Mouse (Mus musculus) lung, postnatal 0 days (tissue): ENCODE measurements around the gene Atp1b1. TPM values are rescaled to one million over a fixed set of nuclear protein-coding genes. Genes with fewer than 3 reads are reported as not detected.

Source experiments
- ATAC-seq: fragments of 200-750 bp; cut with Nextera tagmentation; 2 replicates; pipeline ENCODE4 v1.8.0; 2017; ENCODE audit warnings: moderate library complexity
- DNase-seq: peaks from one replicate; pipeline ENCODE4 v3.0.0-alpha.2; 2016; ENCODE audit warnings: low spot score
- H3K27ac ChIP-seq: fragments of 300-500 bp; sonication (generic); 2 replicates; pipeline ENCODE4 v1.5.1; 2014; ENCODE audit warnings: antibody characterized with exemption, mild to moderate bottlenecking, low read length, mixed read lengths
- H3K27me3 ChIP-seq: fragments of 300-500 bp; sonication (generic); replicated peaks from 2 replicates; pipeline ENCODE4 v1.6.1; 2014; ENCODE audit warnings: low read length, mixed read lengths; ENCODE audit not compliant: insufficient read depth
- H3K36me3 ChIP-seq: fragments of 300-500 bp; sonication (generic); 2 replicates; pipeline ENCODE4 v1.6.1; 2014; ENCODE audit warnings: low read length, mixed read lengths; ENCODE audit not compliant: insufficient read depth
- H3K4me1 ChIP-seq: fragments of 300-500 bp; sonication (generic); 2 replicates; pipeline ENCODE4 v1.6.1; 2014; ENCODE audit warnings: antibody characterized with exemption, low read depth, low read length, mixed read lengths; ENCODE audit not compliant: insufficient read depth
- H3K4me2 ChIP-seq: fragments of 300-500 bp; sonication (generic); replicated peaks from 2 replicates; pipeline ENCODE4 v1.6.1; 2014; ENCODE audit warnings: low read depth, mild to moderate bottlenecking, low read length, moderate library complexity, mixed read lengths
- H3K4me3 ChIP-seq: fragments of 300-500 bp; sonication (generic); 2 replicates; pipeline ENCODE4 v1.5.1; 2014; ENCODE audit warnings: low read depth, low read length
- H3K9ac ChIP-seq: fragments of 300-500 bp; sonication (generic); replicated peaks from 2 replicates; pipeline ENCODE4 v1.6.1; 2014; ENCODE audit warnings: low read depth, mild to moderate bottlenecking
- H3K9me3 ChIP-seq: fragments of 300-500 bp; sonication (generic); 2 replicates; pipeline ENCODE4 v1.6.1; 2016; ENCODE audit warnings: low read length, mixed read lengths
- CTCF ChIP-seq: IDR thresholded peaks from 2 replicates; pipeline ENCODE4 v1.5.1; 2016; ENCODE audit warnings: antibody characterized with exemption, mild to moderate bottlenecking
- EP300 ChIP-seq: IDR thresholded peaks from 2 replicates; pipeline ENCODE4 v1.6.1; 2016; ENCODE audit warnings: antibody characterized with exemption, mild to moderate bottlenecking, control low read depth
- WGBS: fragments of 180-500 bp; shearing (Covaris S2); extraction: QIAGEN DNeasy Blood & Tissue Kit; methylation state at CpG from one replicate; pipeline ENCODE4 v1.1.7; 2014; 5-methylcytosine and 5-hydroxymethylcytosine counted together
- polyA plus RNA-seq: library from polyadenylated mRNA; unstranded; fragments of >200 nt; fragmentation: Nextera tagmentation; extraction: Ambion mirVana; gene quantifications from 2 replicates; pipeline ENCODE4 v1.2.1, GENCODE M21; 2015

The Atp1b1 gene
- polyA plus RNA-seq, 1 experiment from 2014 or later = 444 TPM

GRCm38 (mm10) chr1:164480755-164481644 lies 22.8 kb upstream of the Atp1b1 start:
- H3K4me3 ChIP-seq = no peak overlapping the region
- H3K4me2 ChIP-seq = no peak overlapping the region
- H3K9ac ChIP-seq = no peak overlapping the region
- DNase-seq = no peak
- ATAC-seq = 0 out of 2 replicates have a peak, but pooled peaks have one; percentile 4
- H3K36me3 ChIP-seq = no peaks in the 10 kb centered on the region
- H3K4me1 ChIP-seq = no peaks in the 10 kb centered on the region
- H3K27ac ChIP-seq = no peak overlapping the region
- 78% methylated on average over 5 of the region's 5 CpGs for WGBS
- H3K27me3 ChIP-seq = no peaks in the 10 kb centered on the region
- TF ChIP-seq CTCF (no peak), EP300 (no peak)
- H3K9me3 ChIP-seq = no peaks in the 10 kb centered on the region

DNA sequence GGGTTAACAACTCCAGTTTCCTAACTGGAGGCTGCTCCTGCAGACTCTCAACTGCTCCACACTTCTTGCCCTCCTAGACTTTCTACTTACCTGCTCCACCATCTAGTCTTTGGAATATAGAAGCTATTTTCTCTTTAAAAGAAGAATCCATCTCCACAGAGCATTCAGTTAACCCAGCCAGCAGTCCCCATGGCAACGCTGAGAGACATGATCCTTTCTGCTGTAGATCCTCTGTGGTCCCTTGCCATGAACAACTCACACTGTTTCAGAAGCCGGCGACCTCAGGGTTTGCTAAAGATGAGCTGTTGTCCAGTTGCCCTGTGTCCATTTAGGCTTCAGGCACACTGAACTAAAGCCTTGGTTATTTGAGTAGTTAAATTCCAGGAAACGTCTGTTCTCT lies 17.7 kb upstream of the Atp1b1 start:
- Histone ChIP-seq H3K9me3 (no peaks in the 10 kb centered on the region), H3K9ac (no peak overlapping the region), H3K4me2 (no peak overlapping the region), H3K27ac (no peak overlapping the region), H3K4me3 (no peak overlapping the region), H3K4me1 (no peaks in the 10 kb centered on the region), H3K36me3 (no peaks in the 10 kb centered on the region), H3K27me3 (no peaks in the 10 kb centered on the region)
- no peak for TF ChIP-seq CTCF
- no peak for TF ChIP-seq EP300
- ATAC-seq = no peak
- DNase-seq = no peak
- WGBS = 78% methylated on average over 4 of the region's 4 CpGs

GRCm38 (mm10) chr1:164474778-164475511 lies 16.8 kb upstream of the Atp1b1 start:
- Histone ChIP-seq H3K9ac (no peak overlapping the region), H3K4me3 (no peak overlapping the region), H3K4me2 (no peak overlapping the region), H3K4me1 (no peaks in the 10 kb centered on the region), H3K36me3 (no peaks in the 10 kb centered on the region), H3K27ac (no peak overlapping the region), H3K9me3 (no peaks in the 10 kb centered on the region), H3K27me3 (no peaks in the 10 kb centered on the region)
- WGBS = 24% methylated on average over 7 of the region's 7 CpGs
- ATAC-seq (peak; percentile 65), DNase-seq (peak; percentile 51)
- TF ChIP-seq EP300 (no peak), CTCF (no peak)

DNA sequence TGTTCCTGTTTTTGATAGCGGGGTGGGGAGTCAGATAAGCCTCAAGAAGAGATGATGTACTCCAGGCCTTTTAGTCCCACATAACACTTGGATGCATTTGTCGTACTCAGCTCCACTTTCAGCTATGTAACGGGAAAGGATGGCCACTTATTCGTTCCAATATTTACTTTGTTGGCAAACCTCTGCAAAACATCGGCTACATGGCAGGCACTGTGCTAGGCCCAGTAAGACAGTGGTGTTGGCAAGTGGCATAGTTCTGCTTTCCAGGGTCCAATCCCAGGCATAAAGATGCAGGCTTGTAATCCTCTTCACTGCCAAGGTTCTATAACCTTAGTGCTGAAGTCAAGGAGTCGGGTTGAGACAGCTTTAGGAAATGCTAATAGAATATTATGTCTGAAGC lies 16.2 kb upstream of the Atp1b1 start:
- no peaks in the 10 kb centered on the region for H3K27me3 ChIP-seq
- H3K36me3 ChIP-seq = no peaks in the 10 kb centered on the region
- DNase-seq (no peak), ATAC-seq (no peak)
- H3K4me1 ChIP-seq = no peaks in the 10 kb centered on the region
- no peak for TF ChIP-seq EP300
- TF ChIP-seq CTCF = no peak
- no peak overlapping the region for H3K4me3 ChIP-seq
- no peak overlapping the region for H3K27ac ChIP-seq
- H3K9ac ChIP-seq = no peak overlapping the region
- no peak overlapping the region for H3K4me2 ChIP-seq
- 41% methylated on average over 6 of the region's 6 CpGs for WGBS
- H3K9me3 ChIP-seq = no peaks in the 10 kb centered on the region

DNA sequence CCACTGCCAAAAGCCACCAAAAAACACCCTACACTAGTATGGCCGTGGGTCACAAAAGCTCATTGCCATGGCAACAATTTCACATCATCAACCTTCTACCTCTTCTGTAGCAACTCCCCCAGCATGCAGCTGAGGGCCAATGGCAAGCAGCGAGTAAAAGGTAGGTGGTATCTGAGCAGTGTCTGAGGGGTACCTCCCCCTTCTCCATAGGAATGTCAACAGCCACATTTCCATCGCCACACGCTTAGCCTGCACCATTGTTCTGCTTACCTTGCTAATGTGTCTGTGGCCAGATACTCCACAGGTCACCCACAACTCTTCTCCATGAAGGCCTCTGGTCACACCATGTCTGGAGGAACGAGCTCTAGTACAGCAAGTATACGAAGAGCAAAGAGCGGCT lies 15.2 kb upstream of the Atp1b1 start:
- no peak overlapping the region for H3K9ac ChIP-seq
- H3K9me3 ChIP-seq = no peaks in the 10 kb centered on the region
- no peak overlapping the region for H3K4me2 ChIP-seq
- no peaks in the 10 kb centered on the region for H3K27me3 ChIP-seq
- H3K36me3 ChIP-seq = no peaks in the 10 kb centered on the region
- no peak for ATAC-seq
- H3K4me1 ChIP-seq = no peaks in the 10 kb centered on the region
- DNase-seq = no peak
- 88% methylated on average over 7 of the region's 7 CpGs for WGBS
- no peak overlapping the region for H3K4me3 ChIP-seq
- H3K27ac ChIP-seq = no peak overlapping the region
- TF ChIP-seq CTCF (no peak), EP300 (no peak)

GRCm38 (mm10) chr1:164471632-164472031 lies 13.5 kb upstream of the Atp1b1 start:
- H3K4me2 ChIP-seq = no peak overlapping the region
- no peak for ATAC-seq
- H3K9ac ChIP-seq = no peak overlapping the region
- no peaks in the 10 kb centered on the region for H3K9me3 ChIP-seq
- no peak for TF ChIP-seq EP300
- TF ChIP-seq CTCF = no peak
- no peaks in the 10 kb centered on the region for H3K36me3 ChIP-seq
- H3K4me1 ChIP-seq = no peaks in the 10 kb centered on the region
- 92% methylated on average over 5 of the region's 5 CpGs for WGBS
- no peak overlapping the region for H3K4me3 ChIP-seq
- no peak for DNase-seq
- H3K27me3 ChIP-seq = no peaks in the 10 kb centered on the region
- H3K27ac ChIP-seq = no peak overlapping the region
